Mouse (Mus musculus): ENCODE measurements around the gene Pard3. TPM values are rescaled to one million over a fixed set of nuclear protein-coding genes. Genes with fewer than 3 reads are reported as not detected.

The Pard3 gene
- polyA plus RNA-seq, 1 experiment from 2014 or later, result 21.0 TPM

GRCm38 (mm10) chr8:127091936-127092335, 28.2 kb downstream of the Pard3 start:
- ATAC-seq (ENCODE audit: insufficient read depth, low FRiP score), result no peak
- H3K36me3 ChIP-seq (ENCODE audit: control insufficient read depth, insufficient read depth, low read length), result no peaks in the 10 kb centered on the region
- no peak overlapping the region for H3K9ac ChIP-seq (ENCODE audit: low read length)
- H3K27ac ChIP-seq (ENCODE audit: low read length), result peak overlapping the region; percentile 75; the same call in 1 of the 2 replicates
- no peak overlapping the region for H3K4me2 ChIP-seq (ENCODE audit: low read depth, low read length)
- no peak overlapping the region for H3K4me3 ChIP-seq (replicated peaks; ENCODE audit: low read length)
- H3K27me3 ChIP-seq (ENCODE audit: control insufficient read depth, insufficient read depth, low read length), result no peaks in the 10 kb centered on the region
- H3K4me1 ChIP-seq (ENCODE audit: control insufficient read depth, insufficient read depth, low read length), result peaks cover 51% of the 10 kb centered on the region
- H3K9me3 ChIP-seq (replicated peaks; ENCODE audit: control insufficient read depth, low read length), result no peaks in the 10 kb centered on the region
- WGBS, result 84% methylated on average over 3 of the region's 3 CpGs

- no peaks in the 10 kb centered on the region for H3K36me3 ChIP-seq (ENCODE audit: control insufficient read depth, insufficient read depth, low read length)
- peaks cover 55% of the 10 kb centered on the region for H3K4me1 ChIP-seq (ENCODE audit: control insufficient read depth, insufficient read depth, low read length)
- no peak overlapping the region for H3K9ac ChIP-seq (ENCODE audit: low read length)
- no peaks in the 10 kb centered on the region for H3K9me3 ChIP-seq (replicated peaks; ENCODE audit: control insufficient read depth, low read length)
- peak overlapping the region; percentile 17 for H3K4me2 ChIP-seq (ENCODE audit: low read depth, low read length)
- H3K4me3 ChIP-seq (replicated peaks; ENCODE audit: low read length), result peak overlapping the region; percentile 12
- peak overlapping the region; percentile 75 for H3K27ac ChIP-seq (ENCODE audit: low read length)
- 27% methylated on average over 10 of the region's 10 CpGs for WGBS
- ATAC-seq (ENCODE audit: insufficient read depth, low FRiP score), result peak; percentile 83; the same call in 1 of the 2 replicates
- no peaks in the 10 kb centered on the region for H3K27me3 ChIP-seq (ENCODE audit: control insufficient read depth, insufficient read depth, low read length)
These were observed 28.9 kb downstream of the Pard3 start for GRCm38 (mm10) chr8:127092383-127093112.

- Histone ChIP-seq H3K27me3 (ENCODE audit: control insufficient read depth, insufficient read depth, low read length) (no peaks in the 10 kb centered on the region), H3K36me3 (ENCODE audit: control insufficient read depth, insufficient read depth, low read length) (no peaks in the 10 kb centered on the region), H3K4me2 (ENCODE audit: low read depth, low read length) (peak overlapping the region; percentile 17), H3K9ac (ENCODE audit: low read length) (no peak overlapping the region), H3K9me3 (replicated peaks; ENCODE audit: control insufficient read depth, low read length) (no peaks in the 10 kb centered on the region), H3K4me1 (ENCODE audit: control insufficient read depth, insufficient read depth, low read length) (peaks cover 50% of the 10 kb centered on the region), H3K4me3 (replicated peaks; ENCODE audit: low read length) (peak overlapping the region; percentile 12), H3K27ac (ENCODE audit: low read length) (peak overlapping the region; percentile 75)
- 56% methylated on average over 3 of the region's 3 CpGs for WGBS
- no peak for ATAC-seq (ENCODE audit: insufficient read depth, low FRiP score)
These were observed 29.4 kb downstream of the Pard3 start for GRCm38 (mm10) chr8:127093113-127093426.

- Histone ChIP-seq H3K27me3 (ENCODE audit: control insufficient read depth, insufficient read depth, low read length) (no peaks in the 10 kb centered on the region), H3K4me1 (ENCODE audit: control insufficient read depth, insufficient read depth, low read length) (peaks cover 41% of the 10 kb centered on the region), H3K9ac (ENCODE audit: low read length) (no peak overlapping the region), H3K9me3 (replicated peaks; ENCODE audit: control insufficient read depth, low read length) (no peaks in the 10 kb centered on the region), H3K36me3 (ENCODE audit: control insufficient read depth, insufficient read depth, low read length) (no peaks in the 10 kb centered on the region), H3K27ac (ENCODE audit: low read length) (no peak overlapping the region), H3K4me3 (replicated peaks; ENCODE audit: low read length) (no peak overlapping the region), H3K4me2 (ENCODE audit: low read depth, low read length) (no peak overlapping the region)
- no peak for ATAC-seq (ENCODE audit: insufficient read depth, low FRiP score)
- WGBS, result 70% methylated on average over 7 of the region's 7 CpGs
These were observed 32.1 kb downstream of the Pard3 start for GRCm38 (mm10) chr8:127095763-127096162.

GRCm38 (mm10) chr8:127099439-127100090, 35.9 kb downstream of the Pard3 start:
- Histone ChIP-seq H3K27ac (ENCODE audit: low read length) (peak overlapping the region; percentile 23; the same call in 1 of the 2 replicates), H3K36me3 (ENCODE audit: control insufficient read depth, insufficient read depth, low read length) (no peaks in the 10 kb centered on the region), H3K27me3 (ENCODE audit: control insufficient read depth, insufficient read depth, low read length) (no peaks in the 10 kb centered on the region), H3K9ac (ENCODE audit: low read length) (no peak overlapping the region), H3K9me3 (replicated peaks; ENCODE audit: control insufficient read depth, low read length) (no peaks in the 10 kb centered on the region), H3K4me3 (replicated peaks; ENCODE audit: low read length) (no peak overlapping the region), H3K4me2 (ENCODE audit: low read depth, low read length) (no peak overlapping the region), H3K4me1 (ENCODE audit: control insufficient read depth, insufficient read depth, low read length) (peaks cover 14% of the 10 kb centered on the region)
- peak; percentile 62; the same call in 1 of the 2 replicates for ATAC-seq (ENCODE audit: insufficient read depth, low FRiP score)
- WGBS, result 45% methylated on average over 1 of the region's 1 CpGs

- no peaks in the 10 kb centered on the region for H3K9me3 ChIP-seq (replicated peaks; ENCODE audit: control insufficient read depth, low read length)
- peaks cover 22% of the 10 kb centered on the region; the same call in 1 of the 2 replicates for H3K4me1 ChIP-seq (ENCODE audit: control insufficient read depth, insufficient read depth, low read length)
- peak overlapping the region; percentile 79 for H3K27ac ChIP-seq (ENCODE audit: low read length)
- H3K27me3 ChIP-seq (ENCODE audit: control insufficient read depth, insufficient read depth, low read length), result no peaks in the 10 kb centered on the region
- no peak overlapping the region for H3K4me3 ChIP-seq (replicated peaks; ENCODE audit: low read length)
- H3K9ac ChIP-seq (ENCODE audit: low read length), result no peak overlapping the region
- no peaks in the 10 kb centered on the region for H3K36me3 ChIP-seq (ENCODE audit: control insufficient read depth, insufficient read depth, low read length)
- WGBS, result 61% methylated on average over 5 of the region's 5 CpGs
- no peak overlapping the region for H3K4me2 ChIP-seq (ENCODE audit: low read depth, low read length)
- no peak for ATAC-seq (ENCODE audit: insufficient read depth, low FRiP score)
These were observed 39.6 kb downstream of the Pard3 start for GRCm38 (mm10) chr8:127103256-127103655.

GRCm38 (mm10) chr8:127104616-127105015, 40.9 kb downstream of the Pard3 start:
- H3K27me3 ChIP-seq (ENCODE audit: control insufficient read depth, insufficient read depth, low read length), result no peaks in the 10 kb centered on the region
- 68% methylated on average over 2 of the region's 2 CpGs for WGBS

GRCm38 (mm10) chr8:127107928-127108327, 44.2 kb downstream of the Pard3 start:
- ATAC-seq (ENCODE audit: insufficient read depth, low FRiP score), result no peak
- Histone ChIP-seq H3K36me3 (ENCODE audit: control insufficient read depth, insufficient read depth, low read length) (no peaks in the 10 kb centered on the region), H3K4me2 (ENCODE audit: low read depth, low read length) (no peak overlapping the region), H3K9ac (ENCODE audit: low read length) (no peak overlapping the region), H3K27me3 (ENCODE audit: control insufficient read depth, insufficient read depth, low read length) (no peaks in the 10 kb centered on the region), H3K9me3 (replicated peaks; ENCODE audit: control insufficient read depth, low read length) (no peaks in the 10 kb centered on the region), H3K27ac (ENCODE audit: low read length) (0 out of 2 replicates have a peak overlapping the region, but pooled peaks have one; percentile 9), H3K4me3 (replicated peaks; ENCODE audit: low read length) (no peak overlapping the region), H3K4me1 (ENCODE audit: control insufficient read depth, insufficient read depth, low read length) (peaks cover 26% of the 10 kb centered on the region; the same call in 1 of the 2 replicates)
- WGBS, result 46% methylated on average over 3 of the region's 3 CpGs

More at GRCm38 (mm10) chr8:127104616-127105015, 40.9 kb downstream of the Pard3 start:
- Histone ChIP-seq H3K4me1 (ENCODE audit: control insufficient read depth, insufficient read depth, low read length) (peaks cover 25% of the 10 kb centered on the region; the same call in 1 of the 2 replicates), H3K4me2 (ENCODE audit: low read depth, low read length) (no peak overlapping the region), H3K9ac (ENCODE audit: low read length) (no peak overlapping the region), H3K27ac (ENCODE audit: low read length) (0 out of 2 replicates have a peak overlapping the region, but pooled peaks have one; percentile 29), H3K36me3 (ENCODE audit: control insufficient read depth, insufficient read depth, low read length) (no peaks in the 10 kb centered on the region), H3K9me3 (replicated peaks; ENCODE audit: control insufficient read depth, low read length) (no peaks in the 10 kb centered on the region), H3K4me3 (replicated peaks; ENCODE audit: low read length) (no peak overlapping the region)
- no peak for ATAC-seq (ENCODE audit: insufficient read depth, low FRiP score)

- ATAC-seq (ENCODE audit: insufficient read depth, low FRiP score), result no peak
These were observed 49.5 kb downstream of the Pard3 start for GRCm38 (mm10) chr8:127113209-127113608.

More at GRCm38 (mm10) chr8:127113209-127113608, 49.5 kb downstream of the Pard3 start:
- 87% methylated on average over 5 of the region's 5 CpGs for WGBS
- Histone ChIP-seq H3K4me1 (ENCODE audit: control insufficient read depth, insufficient read depth, low read length) (peaks cover 18% of the 10 kb centered on the region; the same call in 1 of the 2 replicates), H3K27ac (ENCODE audit: low read length) (no peak overlapping the region), H3K36me3 (ENCODE audit: control insufficient read depth, insufficient read depth, low read length) (no peaks in the 10 kb centered on the region), H3K9me3 (replicated peaks; ENCODE audit: control insufficient read depth, low read length) (no peaks in the 10 kb centered on the region), H3K27me3 (ENCODE audit: control insufficient read depth, insufficient read depth, low read length) (no peaks in the 10 kb centered on the region), H3K4me2 (ENCODE audit: low read depth, low read length) (no peak overlapping the region), H3K9ac (ENCODE audit: low read length) (no peak overlapping the region), H3K4me3 (replicated peaks; ENCODE audit: low read length) (no peak overlapping the region)
